Mouse (Mus musculus) heart, embryonic 16.5 days (tissue): ENCODE measurements around the gene Mosmo. TPM values are rescaled to one million over a fixed set of nuclear protein-coding genes. Genes with fewer than 3 reads are reported as not detected.

Experiments used
- ATAC-seq: fragments of 200-750 bp; cut with Nextera tagmentation; replicated peaks from 2 replicates; pipeline ENCODE4 v1.8.0; 2017; ENCODE audit warnings: moderate number of reproducible peaks; ENCODE audit not compliant: insufficient read depth, low FRiP score; ENCODE audit errors: extremely low read depth
- H3K27ac ChIP-seq: fragments of 300-500 bp; sonication (generic); 2 replicates; pipeline ENCODE4 v1.5.1; 2014; ENCODE audit warnings: mild to moderate bottlenecking, low read length, control low read depth, moderate library complexity
- H3K27me3 ChIP-seq: fragments of 300-500 bp; sonication (generic); 2 replicates; pipeline ENCODE4 v1.6.1; 2014; ENCODE audit warnings: low read length, mixed read lengths; ENCODE audit not compliant: control insufficient read depth, insufficient read depth
- H3K36me3 ChIP-seq: fragments of 300-500 bp; sonication (generic); 2 replicates; pipeline ENCODE4 v1.6.1; 2014; ENCODE audit not compliant: control insufficient read depth, insufficient read depth
- H3K4me1 ChIP-seq: fragments of 300-500 bp; sonication (generic); 2 replicates; pipeline ENCODE4 v1.6.1; 2014; ENCODE audit warnings: low read length, mixed read lengths; ENCODE audit not compliant: control insufficient read depth, insufficient read depth
- H3K4me2 ChIP-seq: fragments of 300-500 bp; sonication (generic); 2 replicates; pipeline ENCODE4 v1.6.1; 2014; ENCODE audit warnings: low read depth, mild to moderate bottlenecking, control low read depth, low read length
- H3K4me3 ChIP-seq: fragments of 300-500 bp; sonication (generic); 2 replicates; pipeline ENCODE4 v1.5.1; 2014; ENCODE audit warnings: mild to moderate bottlenecking, control low read depth, low read length
- H3K9ac ChIP-seq: fragments of 300-500 bp; sonication (generic); 2 replicates; pipeline ENCODE4 v1.6.1; 2014; ENCODE audit warnings: low read length, control low read depth
- H3K9me3 ChIP-seq: fragments of 300-500 bp; sonication (generic); replicated peaks from 2 replicates; pipeline ENCODE4 v1.6.1; 2016; ENCODE audit warnings: low read length; ENCODE audit not compliant: control insufficient read depth
- WGBS: fragments of 180-500 bp; shearing (Covaris S2); extraction: QIAGEN DNeasy Blood & Tissue Kit; methylation state at CpG from one replicate; pipeline ENCODE4 v1.1.7; 2014; 5-methylcytosine and 5-hydroxymethylcytosine counted together
- polyA plus RNA-seq: library from polyadenylated mRNA; unstranded; fragments of >200 nt; fragmentation: Nextera tagmentation; extraction: Ambion mirVana; gene quantifications from 2 replicates; pipeline ENCODE4 v1.2.1, GENCODE M21; 2015

Gene Mosmo
- polyA plus RNA-seq, 1 experiment from 2014 or later = 6.9 TPM

- Histone ChIP-seq H3K4me2 (peak overlapping the region; percentile 23; the same call in 1 of the 2 replicates), H3K9ac (0 out of 2 replicates have a peak overlapping the region, but pooled peaks have one; percentile 17), H3K4me1 (peaks cover 8% of the 10 kb centered on the region), H3K4me3 (no peak overlapping the region), H3K27me3 (no peaks in the 10 kb centered on the region), H3K36me3 (peaks cover 2% of the 10 kb centered on the region; the same call in 1 of the 2 replicates), H3K27ac (no peak overlapping the region; the same call in none of the 2 replicates), H3K9me3 (no peaks in the 10 kb centered on the region)
- WGBS = 9% methylated on average over 5 of the region's 5 CpGs
- ATAC-seq = peak; percentile 64
Observed at GRCm38 (mm10) chr7:120739558-120740101, 62.2 kb downstream of the Mosmo start.

- Histone ChIP-seq H3K27me3 (no peaks in the 10 kb centered on the region), H3K9ac (no peak overlapping the region), H3K4me1 (peaks cover 14% of the 10 kb centered on the region), H3K9me3 (no peaks in the 10 kb centered on the region), H3K36me3 (no peaks in the 10 kb centered on the region), H3K27ac (no peak overlapping the region), H3K4me2 (no peak overlapping the region), H3K4me3 (no peak overlapping the region)
- no peak for ATAC-seq
- 71% methylated on average over 14 of the region's 14 CpGs for WGBS
Observed at GRCm38 (mm10) chr7:120743366-120744351, 66.2 kb downstream of the Mosmo start.

GRCm38 (mm10) chr7:120744606-120745005 lies 67.2 kb downstream of the Mosmo start:
- Histone ChIP-seq H3K4me3 (no peak overlapping the region), H3K4me1 (peaks cover 11% of the 10 kb centered on the region), H3K9me3 (no peaks in the 10 kb centered on the region), H3K4me2 (no peak overlapping the region), H3K27ac (no peak overlapping the region), H3K27me3 (no peaks in the 10 kb centered on the region), H3K9ac (no peak overlapping the region), H3K36me3 (no peaks in the 10 kb centered on the region)
- ATAC-seq = no peak
- 82% methylated on average over 6 of the region's 6 CpGs for WGBS

- ATAC-seq = peak; percentile 65
- peak overlapping the region; percentile 58 for H3K27ac ChIP-seq
- peaks cover 7% of the 10 kb centered on the region; the same call in 1 of the 2 replicates for H3K4me1 ChIP-seq
- no peaks in the 10 kb centered on the region for H3K27me3 ChIP-seq
- 35% methylated on average over 3 of the region's 3 CpGs for WGBS
- no peak overlapping the region for H3K4me3 ChIP-seq
- H3K36me3 ChIP-seq = no peaks in the 10 kb centered on the region
- H3K9ac ChIP-seq = no peak overlapping the region
- no peaks in the 10 kb centered on the region for H3K9me3 ChIP-seq
- H3K4me2 ChIP-seq = no peak overlapping the region
Observed at GRCm38 (mm10) chr7:120746029-120746428, 68.6 kb downstream of the Mosmo start.

GRCm38 (mm10) chr7:120746821-120747220 lies 69.4 kb downstream of the Mosmo start:
- no peak overlapping the region for H3K4me2 ChIP-seq
- no peak overlapping the region for H3K4me3 ChIP-seq
- H3K27me3 ChIP-seq = no peaks in the 10 kb centered on the region
- H3K36me3 ChIP-seq = no peaks in the 10 kb centered on the region
- H3K4me1 ChIP-seq = peaks cover 7% of the 10 kb centered on the region; the same call in 1 of the 2 replicates
- no peaks in the 10 kb centered on the region for H3K9me3 ChIP-seq
- H3K9ac ChIP-seq = no peak overlapping the region
- no peak overlapping the region for H3K27ac ChIP-seq
- no peak for ATAC-seq
- 83% methylated on average over 5 of the region's 5 CpGs for WGBS

- Histone ChIP-seq H3K36me3 (no peaks in the 10 kb centered on the region), H3K27ac (no peak overlapping the region), H3K9ac (no peak overlapping the region), H3K4me2 (no peak overlapping the region), H3K27me3 (no peaks in the 10 kb centered on the region), H3K9me3 (no peaks in the 10 kb centered on the region), H3K4me1 (peaks cover 7% of the 10 kb centered on the region; the same call in 1 of the 2 replicates), H3K4me3 (no peak overlapping the region)
- ATAC-seq = no peak
Observed at GRCm38 (mm10) chr7:120748478-120748877, 71.1 kb downstream of the Mosmo start.

- no peak overlapping the region for H3K4me3 ChIP-seq
- no peak for ATAC-seq
- no peaks in the 10 kb centered on the region for H3K9me3 ChIP-seq
Observed at GRCm38 (mm10) chr7:120751330-120751729, 73.9 kb downstream of the Mosmo start.

GRCm38 (mm10) chr7:120751906-120752305 lies 74.5 kb downstream of the Mosmo start:
- H3K4me2 ChIP-seq = no peak overlapping the region
- no peak overlapping the region for H3K4me3 ChIP-seq
- no peak overlapping the region for H3K27ac ChIP-seq
- no peaks in the 10 kb centered on the region for H3K27me3 ChIP-seq
- H3K9me3 ChIP-seq = 0 out of 2 replicates have a peak, but pooled peaks cover 3% of the 10 kb centered on the region
- 47% methylated on average over 7 of the region's 7 CpGs for WGBS
- no peak overlapping the region for H3K9ac ChIP-seq
- no peaks in the 10 kb centered on the region for H3K4me1 ChIP-seq
- no peaks in the 10 kb centered on the region for H3K36me3 ChIP-seq
- ATAC-seq = no peak

More at GRCm38 (mm10) chr7:120751330-120751729, 73.9 kb downstream of the Mosmo start:
- Histone ChIP-seq H3K4me1 (no peaks in the 10 kb centered on the region; the same call in 1 of the 2 replicates), H3K27me3 (no peaks in the 10 kb centered on the region), H3K36me3 (no peaks in the 10 kb centered on the region), H3K4me2 (no peak overlapping the region), H3K9ac (no peak overlapping the region), H3K27ac (no peak overlapping the region)

- 0 out of 2 replicates have a peak, but pooled peaks cover 3% of the 10 kb centered on the region for H3K9me3 ChIP-seq
- 9% methylated on average over 5 of the region's 5 CpGs for WGBS
- no peak overlapping the region for H3K9ac ChIP-seq
- H3K4me3 ChIP-seq = no peak overlapping the region
- no peak overlapping the region for H3K27ac ChIP-seq
- H3K36me3 ChIP-seq = no peaks in the 10 kb centered on the region
- H3K4me1 ChIP-seq = no peaks in the 10 kb centered on the region
- no peaks in the 10 kb centered on the region for H3K27me3 ChIP-seq
- no peak overlapping the region for H3K4me2 ChIP-seq
- ATAC-seq = no peak
Observed at GRCm38 (mm10) chr7:120754671-120755070, 77.3 kb downstream of the Mosmo start.
